ENCODE assay signal across 24 mouse cellular contexts in genomic region chr16:95202126-95202883, GRCm38 (mm10). TPM values are rescaled to one million over a fixed set of nuclear protein-coding genes. Genes with fewer than 3 reads are reported as not detected.
DNase-seq lines count a peak whose midpoint lies in the region; ATAC-seq and TF ChIP-seq lines count a peak whose summit lies in the region.
"Had no signal": no experiment of that assay in that cellular context is flagged by ENCODE, and none has a peak within 500 bp of the region (broad histone marks: within the 10 kb centered on the region; RNA-seq: fewer than 3 reads in every experiment).

No protein-coding gene starts in this region.

- H3K4me2 ChIP-seq in embryonic facial prominence, embryonic 14.5 days (ENCODE audit: low read depth, low read length): no peak overlapping the region
- H3K4me2 ChIP-seq in limb, embryonic 14.5 days (replicated peaks; ENCODE audit: low read depth, low read length, severe bottlenecking): no peak overlapping the region
- H3K4me2 ChIP-seq: forebrain, embryonic 15.5 days; heart, embryonic 11.5 days; hindbrain, embryonic 14.5 days; limb, embryonic 13.5 days; liver, embryonic 13.5 days; lung, embryonic 15.5 days; midbrain, embryonic 11.5 days had no signal

- no peaks in the 10 kb centered on the region for H3K4me1 ChIP-seq in embryonic facial prominence, embryonic 14.5 days (ENCODE audit: control insufficient read depth, insufficient read depth, low read length)
- peaks cover 10% of the 10 kb centered on the region for H3K4me1 ChIP-seq in embryonic facial prominence, embryonic 10.5 days
- H3K4me1 ChIP-seq in limb, embryonic 14.5 days (ENCODE audit: control insufficient read depth, insufficient read depth, low read length): no peaks in the 10 kb centered on the region
- peaks cover 6% of the 10 kb centered on the region for H3K4me1 ChIP-seq in limb, embryonic 10.5 days
- H3K4me1 ChIP-seq: forebrain, embryonic 15.5 days; liver, embryonic 13.5 days; lung, embryonic 15.5 days had no signal

- no peaks in the 10 kb centered on the region for H3K27me3 ChIP-seq in embryonic facial prominence, embryonic 14.5 days (replicated peaks; ENCODE audit: control insufficient read depth, insufficient read depth, low read length)
- no peaks in the 10 kb centered on the region for H3K27me3 ChIP-seq in embryonic facial prominence, embryonic 10.5 days (replicated peaks; ENCODE audit: low read depth, poor library complexity, severe bottlenecking)
- no peaks in the 10 kb centered on the region for H3K27me3 ChIP-seq in limb, embryonic 14.5 days (ENCODE audit: control insufficient read depth, insufficient read depth, low read length)
- no peaks in the 10 kb centered on the region for H3K27me3 ChIP-seq in limb, embryonic 10.5 days (ENCODE audit: low read depth, poor library complexity, severe bottlenecking)
- H3K27me3 ChIP-seq: forebrain, embryonic 15.5 days; liver, embryonic 13.5 days; lung, embryonic 15.5 days; Patski had no signal

- no peak for TF ChIP-seq POLR2A in limb, embryonic 14.5 days (IDR thresholded peaks at IDR 0.05; ENCODE audit: borderline replicate concordance, extremely low read depth, insufficient read depth, insufficient read length)

- H3K27ac ChIP-seq in embryonic facial prominence, embryonic 14.5 days (replicated peaks; ENCODE audit: low read depth, low read length): no peak overlapping the region
- H3K27ac ChIP-seq in embryonic facial prominence, embryonic 10.5 days (replicated peaks): no peak overlapping the region
- H3K27ac ChIP-seq in limb, embryonic 14.5 days (replicated peaks; ENCODE audit: low read depth, low read length): no peak overlapping the region
- H3K27ac ChIP-seq in limb, embryonic 10.5 days: no peak overlapping the region
- H3K27ac ChIP-seq: forebrain, embryonic 15.5 days; hindbrain, embryonic 14.5 days; kidney, postnatal 0 days; limb, embryonic 13.5 days; liver, embryonic 13.5 days; lung, embryonic 15.5 days had no signal

- WGBS in embryonic facial prominence, embryonic 14.5 days: 52% methylated on average over 7 of the region's 7 CpGs
- 72% methylated on average over 7 of the region's 7 CpGs for WGBS in embryonic facial prominence, embryonic 10.5 days
- 48% methylated on average over 7 of the region's 7 CpGs for WGBS in limb, embryonic 14.5 days
- WGBS in limb, embryonic 10.5 days: 74% methylated on average over 7 of the region's 7 CpGs

- DNase-seq in embryonic facial prominence, embryonic 14.5 days (ENCODE audit: low spot score): peak; percentile 74
- DNase-seq in embryonic facial prominence, embryonic 10.5 days (ENCODE audit: low spot score): no peak
- peak; percentile 72 for DNase-seq in limb, embryonic 14.5 days (ENCODE audit: low spot score)
- DNase-seq in limb, embryonic 10.5 days (ENCODE audit: low spot score): no peak
- DNase-seq in NIH3T3 (ENCODE audit: low read depth): peak; percentile 4
- DNase-seq in cerebellum, adult 8-10 months: peak; percentile 20
- DNase-seq in layer of hippocampus, postnatal 14 days (ENCODE audit: low spot score in 2 of 2): no peak
- no peak for DNase-seq in kidney, postnatal 10 days
- DNase-seq: adrenal gland, adult 2 months; kidney, adult 2 months; liver, embryonic 13.5 days; retina, postnatal 1 day; right cerebral cortex, postnatal 25 days; spleen, adult 18-20 months had no signal

- H3K9me3 ChIP-seq in embryonic facial prominence, embryonic 14.5 days (ENCODE audit: control insufficient read depth, low read length): no peaks in the 10 kb centered on the region
- no peaks in the 10 kb centered on the region for H3K9me3 ChIP-seq in embryonic facial prominence, embryonic 10.5 days
- H3K9me3 ChIP-seq in limb, embryonic 14.5 days (ENCODE audit: control insufficient read depth, low read length): no peaks in the 10 kb centered on the region
- no peaks in the 10 kb centered on the region for H3K9me3 ChIP-seq in limb, embryonic 10.5 days (replicated peaks)
- H3K9me3 ChIP-seq: forebrain, embryonic 15.5 days; limb, embryonic 13.5 days; liver, embryonic 13.5 days; lung, embryonic 15.5 days had no signal

- no peak for ATAC-seq in embryonic facial prominence, embryonic 14.5 days (ENCODE audit: low read depth)
- no peak for ATAC-seq in limb, embryonic 14.5 days (ENCODE audit: low FRiP score, low read depth)
- ATAC-seq: forebrain, embryonic 15.5 days; Patski had no signal

- H3K4me3 ChIP-seq in embryonic facial prominence, embryonic 14.5 days (ENCODE audit: low read depth, low read length): no peak overlapping the region
- H3K4me3 ChIP-seq in embryonic facial prominence, embryonic 10.5 days: no peak overlapping the region
- no peak overlapping the region for H3K4me3 ChIP-seq in limb, embryonic 14.5 days (replicated peaks; ENCODE audit: low read length)
- H3K4me3 ChIP-seq in limb, embryonic 10.5 days: no peak overlapping the region
- H3K4me3 ChIP-seq: forebrain, embryonic 15.5 days; limb, embryonic 13.5 days; liver, embryonic 13.5 days; lung, embryonic 15.5 days had no signal

- H3K36me3 ChIP-seq in embryonic facial prominence, embryonic 14.5 days (ENCODE audit: control insufficient read depth, insufficient read depth, low read length): no peaks in the 10 kb centered on the region
- no peaks in the 10 kb centered on the region for H3K36me3 ChIP-seq in embryonic facial prominence, embryonic 10.5 days (replicated peaks)
- H3K36me3 ChIP-seq in limb, embryonic 14.5 days (ENCODE audit: control insufficient read depth, insufficient read depth, low read length): no peaks in the 10 kb centered on the region
- H3K36me3 ChIP-seq in limb, embryonic 10.5 days: no peaks in the 10 kb centered on the region
- H3K36me3 ChIP-seq: forebrain, embryonic 15.5 days; limb, embryonic 13.5 days; liver, embryonic 13.5 days; lung, embryonic 15.5 days had no signal

- no peak overlapping the region for H3K9ac ChIP-seq in embryonic facial prominence, embryonic 14.5 days (ENCODE audit: low read depth, low read length)
- no peak overlapping the region for H3K9ac ChIP-seq in limb, embryonic 14.5 days (ENCODE audit: low read depth, low read length, severe bottlenecking)
- H3K9ac ChIP-seq: forebrain, embryonic 15.5 days; hindbrain, embryonic 14.5 days; limb, embryonic 13.5 days; liver, embryonic 13.5 days; lung, embryonic 15.5 days had no signal

RNA-seq across cellular contexts. Expression of gene Kcnj15, which starts 55.1 kb away (rescaled TPM):
- 2.4 and 2.7 TPM in 2 replicates for polyA plus RNA-seq in embryonic facial prominence, embryonic 14.5 days (2014; fragmentation: Nextera tagmentation; extraction: Ambion mirVana)
- 0.33 and 0.45 TPM in 2 replicates for polyA plus RNA-seq in embryonic facial prominence, embryonic 10.5 days (2016; fragmentation: Nextera tagmentation; extraction: Ambion mirVana)
- 3.3 and 3.5 TPM in 2 replicates for polyA plus RNA-seq in limb, embryonic 14.5 days (2012; rRNA removed)
- polyA plus RNA-seq in limb, embryonic 14.5 days (2014; fragmentation: Nextera tagmentation; extraction: Ambion mirVana): 3.9 and 4.0 TPM in 2 replicates
- polyA plus RNA-seq in limb, embryonic 10.5 days (2016; fragmentation: Nextera tagmentation; extraction: Ambion mirVana): 0.49 and 0.69 TPM in 2 replicates
- total RNA-seq in layer of hippocampus, postnatal 14 days (2021): under 1 TPM; 0.07 to 0.12 TPM
- total RNA-seq: granulocyte monocyte progenitor cell, adult 5-6 weeks; monocyte, adult 5-6 weeks had no signal

Comparison
In these comparisons a context has a peak if more than half of its experiments do, and no peak if none do; other contexts are left out.
1. DNase-seq: peak in embryonic facial prominence, embryonic 14.5 days (single experiment), limb, embryonic 14.5 days (single experiment), NIH3T3 (single experiment) and cerebellum, adult 8-10 months (single experiment); none in embryonic facial prominence, embryonic 10.5 days (single experiment), limb, embryonic 10.5 days (single experiment), layer of hippocampus, postnatal 14 days (0 of 2) and kidney, postnatal 10 days (single experiment).